Mouse (Mus musculus) midbrain, embryonic 14.5 days (tissue): ENCODE measurements at regions not wholly inside any gene's neighbourhood (a gene's known extent, or its start where the extent isn't known, plus 50 kb on each side); places are given as distances from the start of the nearest gene placed in this dataset.
A peak's percentile ranks its signal among the peaks of the same experiment; 100 is the strongest.

Experiments used
- ATAC-seq: fragments of 200-750 bp; cut with Nextera tagmentation; 2 replicates; pipeline ENCODE4 v1.8.0; 2017; ENCODE audit warnings: moderate number of reproducible peaks, moderate library complexity; ENCODE audit not compliant: low FRiP score, low TSS enrichment
- DNase-seq: peaks from one replicate; pipeline ENCODE4 v3.0.0-alpha.2; 2015
- H3K27ac ChIP-seq: fragments of 300-500 bp; sonication (generic); replicated peaks from 2 replicates; pipeline ENCODE4 v1.5.1; 2014; ENCODE audit warnings: mild to moderate bottlenecking, low read depth, low read length, moderate library complexity
- H3K27me3 ChIP-seq: fragments of 300-500 bp; sonication (generic); 2 replicates; pipeline ENCODE4 v1.6.1; 2014; ENCODE audit warnings: low read length, control low read depth, mixed read lengths; ENCODE audit not compliant: control insufficient read depth, insufficient read depth
- H3K36me3 ChIP-seq: fragments of 300-500 bp; sonication (generic); 2 replicates; pipeline ENCODE4 v1.6.1; 2014; ENCODE audit warnings: low read length, control low read depth; ENCODE audit not compliant: control insufficient read depth, insufficient read depth
- H3K4me1 ChIP-seq: fragments of 300-500 bp; sonication (generic); 2 replicates; pipeline ENCODE4 v1.6.1; 2014; ENCODE audit warnings: mild to moderate bottlenecking, antibody characterized with exemption, low read length, control low read depth; ENCODE audit not compliant: control insufficient read depth, insufficient read depth
- H3K4me2 ChIP-seq: fragments of 300-500 bp; sonication (generic); 2 replicates; pipeline ENCODE4 v1.6.1; 2014; ENCODE audit warnings: mild to moderate bottlenecking, low read length, moderate library complexity
- H3K4me3 ChIP-seq: fragments of 300-500 bp; sonication (generic); replicated peaks from 2 replicates; pipeline ENCODE4 v1.5.1; 2014; ENCODE audit warnings: low read depth, low read length
- H3K9ac ChIP-seq: fragments of 300-500 bp; sonication (generic); replicated peaks from 2 replicates; pipeline ENCODE4 v1.6.1; 2014; ENCODE audit warnings: mild to moderate bottlenecking, low read length, moderate library complexity
- H3K9me3 ChIP-seq: fragments of 300-500 bp; sonication (generic); 2 replicates; pipeline ENCODE4 v1.6.1; 2016; ENCODE audit warnings: low read length, control low read depth, mixed read lengths; ENCODE audit not compliant: control insufficient read depth
- WGBS: fragments of 180-500 bp; shearing (Covaris S2); extraction: QIAGEN DNeasy Blood & Tissue Kit; methylation state at CpG from one replicate; pipeline ENCODE4 v1.1.7; 2014; 5-methylcytosine and 5-hydroxymethylcytosine counted together

DNA sequence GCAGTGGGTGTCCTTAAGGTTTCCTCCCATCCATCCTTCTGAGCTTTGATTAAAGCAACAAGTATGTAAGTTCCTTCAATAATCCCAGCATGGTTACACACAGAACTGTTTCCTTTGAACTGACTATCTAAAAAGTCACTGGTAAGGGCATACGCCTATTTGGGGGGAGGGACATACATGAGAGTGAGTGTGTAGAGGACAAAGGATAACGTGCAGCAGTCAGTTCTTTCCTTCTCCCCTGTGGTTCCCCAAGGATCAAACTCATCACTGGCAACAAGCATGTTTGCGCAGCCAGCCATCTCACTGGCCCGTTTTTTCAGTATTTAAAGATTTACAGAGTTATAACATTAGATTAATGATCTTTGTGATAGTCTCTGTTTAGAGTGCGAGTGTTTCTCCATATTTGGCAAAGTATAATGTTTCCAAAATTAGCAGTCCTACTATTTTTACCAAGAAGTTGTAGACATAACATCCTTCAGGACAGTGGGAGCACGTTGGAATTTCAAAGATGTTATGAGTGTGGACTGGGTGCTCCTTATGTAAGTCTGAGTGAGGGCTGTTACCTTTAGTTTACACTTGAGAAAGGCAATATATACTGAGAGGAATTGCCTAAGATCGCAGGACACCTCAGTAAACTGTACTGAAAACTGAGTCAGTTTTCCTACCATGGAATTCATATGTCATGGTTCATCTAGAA lies 151.6 kb upstream of the Lrig3 start:
- no peak overlapping the region for H3K4me3 ChIP-seq
- H3K9ac ChIP-seq: no peak overlapping the region
- no peak overlapping the region for H3K27ac ChIP-seq
- 79% methylated on average over 7 of the region's 7 CpGs for WGBS
- H3K36me3 ChIP-seq: no peaks in the 10 kb centered on the region
- no peak for ATAC-seq
- no peaks in the 10 kb centered on the region for H3K4me1 ChIP-seq
- no peak for DNase-seq
- no peaks in the 10 kb centered on the region for H3K27me3 ChIP-seq
- no peaks in the 10 kb centered on the region for H3K9me3 ChIP-seq
- H3K4me2 ChIP-seq: no peak overlapping the region

DNA sequence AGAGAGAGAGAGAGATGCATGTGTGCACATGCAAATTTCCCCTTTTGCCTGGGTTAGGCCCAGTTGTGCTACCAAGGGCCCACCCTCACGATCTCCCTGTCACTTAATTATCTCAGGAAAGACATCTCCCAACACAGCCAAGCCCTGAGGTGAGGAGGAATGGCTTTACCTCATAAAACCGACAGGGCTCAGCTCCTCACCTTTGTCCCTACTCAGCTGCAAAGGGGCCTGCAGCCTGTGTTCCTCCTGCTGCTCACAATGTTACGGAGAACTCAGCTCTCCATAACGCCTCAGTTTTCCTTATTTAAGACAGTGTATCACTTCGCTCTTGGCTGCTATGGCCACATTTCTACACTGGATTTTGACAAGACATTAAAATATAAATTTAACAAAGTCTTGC lies 133.8 kb upstream of the Lrig3 start:
- Histone ChIP-seq H3K9ac (no peak overlapping the region), H3K36me3 (no peaks in the 10 kb centered on the region), H3K27ac (no peak overlapping the region), H3K9me3 (no peaks in the 10 kb centered on the region), H3K27me3 (no peaks in the 10 kb centered on the region), H3K4me3 (no peak overlapping the region), H3K4me1 (no peaks in the 10 kb centered on the region), H3K4me2 (no peak overlapping the region)
- DNase-seq: no peak
- 65% methylated on average over 5 of the region's 5 CpGs for WGBS
- ATAC-seq: no peak

DNA sequence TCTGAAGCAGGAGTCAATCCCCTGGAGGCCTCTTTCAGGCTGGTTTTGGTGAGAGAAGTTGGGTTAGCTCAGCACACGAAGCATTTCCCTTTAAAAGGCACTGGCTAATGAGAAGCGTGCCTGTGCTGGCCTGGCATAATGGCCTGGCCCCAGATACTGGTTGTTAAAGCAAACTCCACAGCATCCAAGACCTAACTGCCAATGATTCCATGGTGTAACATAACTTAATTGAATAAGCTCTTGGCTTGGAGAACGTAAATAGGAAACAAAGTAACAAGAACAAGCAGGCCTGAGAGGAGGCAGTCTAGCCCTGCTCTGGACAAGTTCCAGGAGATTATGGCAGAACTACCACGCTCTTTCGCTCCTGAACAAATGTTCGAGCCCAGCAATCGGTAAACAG lies 133.2 kb upstream of the Lrig3 start:
- Histone ChIP-seq H3K9me3 (no peaks in the 10 kb centered on the region), H3K4me2 (no peak overlapping the region), H3K27me3 (no peaks in the 10 kb centered on the region), H3K4me1 (no peaks in the 10 kb centered on the region), H3K4me3 (no peak overlapping the region), H3K27ac (no peak overlapping the region), H3K36me3 (no peaks in the 10 kb centered on the region), H3K9ac (no peak overlapping the region)
- ATAC-seq (no peak), DNase-seq (no peak)
- 68% methylated on average over 7 of the region's 7 CpGs for WGBS

DNA sequence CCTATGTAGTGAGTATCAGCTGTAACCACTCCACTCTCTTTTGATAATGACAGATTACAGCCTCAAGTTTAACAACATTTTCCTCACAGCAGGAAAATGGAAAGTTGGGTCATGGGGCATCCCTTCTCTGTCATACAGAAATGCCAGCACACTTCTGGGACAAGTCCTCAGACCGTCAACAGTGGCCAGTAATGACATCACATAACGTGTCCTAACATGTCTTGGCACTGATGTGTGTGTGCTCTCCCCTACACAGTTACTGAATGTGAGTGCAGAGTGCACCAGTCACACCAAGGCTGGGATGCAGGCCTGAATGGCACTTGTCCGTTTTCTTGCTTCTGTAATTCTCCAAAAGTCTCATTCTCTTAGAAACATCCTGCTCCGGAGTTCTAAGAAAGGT lies 132.0 kb upstream of the Lrig3 start:
- ATAC-seq (no peak), DNase-seq (no peak)
- no peak overlapping the region for H3K27ac ChIP-seq
- no peaks in the 10 kb centered on the region for H3K27me3 ChIP-seq
- H3K36me3 ChIP-seq: no peaks in the 10 kb centered on the region
- H3K9me3 ChIP-seq: no peaks in the 10 kb centered on the region
- H3K4me2 ChIP-seq: no peak overlapping the region
- peaks cover 4% of the 10 kb centered on the region; the same call in 1 of the 2 replicates for H3K4me1 ChIP-seq
- WGBS: 83% methylated on average over 4 of the region's 4 CpGs
- H3K9ac ChIP-seq: no peak overlapping the region
- H3K4me3 ChIP-seq: no peak overlapping the region

DNA sequence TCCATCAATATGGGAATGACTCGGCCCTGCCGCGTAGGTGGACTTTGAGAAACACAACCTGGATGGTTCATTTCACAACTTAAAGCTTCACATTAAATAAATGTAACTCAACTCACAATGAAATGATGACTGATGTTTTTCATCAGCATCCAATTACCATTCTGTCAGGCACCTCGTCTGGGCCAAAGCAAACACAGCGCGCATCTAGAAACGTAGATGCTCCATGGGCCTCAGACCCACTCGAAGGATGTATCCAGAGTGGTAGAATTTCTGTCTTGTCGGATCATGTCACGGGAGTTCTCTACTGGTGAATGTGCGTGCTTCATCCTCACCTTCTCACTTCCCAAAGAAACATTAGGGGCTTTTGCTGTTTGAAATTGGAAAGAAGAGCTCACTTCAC lies 127.0 kb upstream of the Lrig3 start:
- Histone ChIP-seq H3K27me3 (no peaks in the 10 kb centered on the region), H3K4me3 (no peak overlapping the region), H3K27ac (peak overlapping the region; percentile 52), H3K9me3 (no peaks in the 10 kb centered on the region), H3K9ac (no peak overlapping the region), H3K4me2 (no peak overlapping the region), H3K4me1 (peaks cover 16% of the 10 kb centered on the region), H3K36me3 (no peaks in the 10 kb centered on the region)
- ATAC-seq (no peak), DNase-seq (peak; percentile 19)
- WGBS: 87% methylated on average over 11 of the region's 11 CpGs

DNA sequence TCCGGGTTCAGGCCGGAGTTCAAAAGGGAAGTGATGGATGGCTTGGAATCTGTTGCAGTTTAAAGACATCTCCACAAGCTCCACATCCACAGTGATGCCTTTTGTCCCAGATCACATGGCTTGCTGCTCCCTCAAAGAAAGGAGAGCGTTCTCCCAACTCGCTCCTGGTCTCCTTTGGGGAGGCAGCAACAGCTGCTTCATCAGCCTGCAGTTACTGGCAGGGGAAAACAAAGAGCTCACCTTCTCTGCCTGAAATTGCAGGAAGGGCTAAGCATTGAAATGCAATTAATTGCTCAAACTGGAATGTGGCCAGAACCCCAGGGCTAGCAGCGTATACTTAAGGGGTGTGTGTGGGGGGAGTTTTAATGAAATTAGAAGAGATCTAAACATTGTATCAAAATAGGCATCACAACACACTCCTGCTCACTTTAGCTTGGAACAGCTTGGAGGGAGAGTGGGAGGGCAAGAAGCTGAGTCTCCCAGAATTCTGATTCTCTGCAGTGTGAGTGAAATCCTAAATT lies 126.3 kb upstream of the Lrig3 start:
- ATAC-seq (peak; percentile 34; the same call in 1 of the 2 replicates), DNase-seq (peak; percentile 62)
- H3K27ac ChIP-seq: peak overlapping the region; percentile 52

DNA sequence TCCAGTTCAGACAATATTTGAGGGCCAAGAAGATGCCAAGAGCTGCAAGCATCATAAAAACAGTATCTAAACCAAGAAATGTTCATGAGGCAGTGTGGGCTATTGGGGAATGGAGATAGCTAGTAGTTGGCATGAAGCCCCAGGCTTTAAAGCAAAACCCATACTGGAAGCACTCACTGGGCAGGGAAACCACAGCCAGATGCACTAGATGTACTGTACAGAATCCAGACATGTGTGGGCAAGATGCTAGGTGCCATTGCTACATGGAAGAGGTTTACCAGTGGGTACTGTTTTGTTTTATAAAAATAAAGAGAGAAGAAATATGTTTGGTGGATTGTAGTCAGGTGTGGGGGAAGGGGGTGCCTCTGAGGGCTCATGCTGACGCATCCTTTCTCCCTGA lies 125.6 kb upstream of the Lrig3 start:
- H3K4me1 ChIP-seq: peaks cover 16% of the 10 kb centered on the region
- H3K4me3 ChIP-seq: no peak overlapping the region
- no peak overlapping the region for H3K4me2 ChIP-seq
- H3K9ac ChIP-seq: no peak overlapping the region
- no peaks in the 10 kb centered on the region for H3K36me3 ChIP-seq
- ATAC-seq (no peak), DNase-seq (no peak)
- no peaks in the 10 kb centered on the region for H3K9me3 ChIP-seq
- no peak overlapping the region for H3K27ac ChIP-seq
- 91% methylated on average over 1 of the region's 1 CpGs for WGBS
- no peaks in the 10 kb centered on the region for H3K27me3 ChIP-seq

More for the DNA sequence above, 126.3 kb upstream of the Lrig3 start:
- Histone ChIP-seq H3K9me3 (no peaks in the 10 kb centered on the region), H3K4me1 (peaks cover 16% of the 10 kb centered on the region), H3K4me2 (no peak overlapping the region), H3K9ac (0 out of 2 replicates have a peak overlapping the region, but pooled peaks have one; percentile 3), H3K27me3 (no peaks in the 10 kb centered on the region), H3K4me3 (no peak overlapping the region), H3K36me3 (no peaks in the 10 kb centered on the region)
- 14% methylated on average over 5 of the region's 5 CpGs for WGBS

DNA sequence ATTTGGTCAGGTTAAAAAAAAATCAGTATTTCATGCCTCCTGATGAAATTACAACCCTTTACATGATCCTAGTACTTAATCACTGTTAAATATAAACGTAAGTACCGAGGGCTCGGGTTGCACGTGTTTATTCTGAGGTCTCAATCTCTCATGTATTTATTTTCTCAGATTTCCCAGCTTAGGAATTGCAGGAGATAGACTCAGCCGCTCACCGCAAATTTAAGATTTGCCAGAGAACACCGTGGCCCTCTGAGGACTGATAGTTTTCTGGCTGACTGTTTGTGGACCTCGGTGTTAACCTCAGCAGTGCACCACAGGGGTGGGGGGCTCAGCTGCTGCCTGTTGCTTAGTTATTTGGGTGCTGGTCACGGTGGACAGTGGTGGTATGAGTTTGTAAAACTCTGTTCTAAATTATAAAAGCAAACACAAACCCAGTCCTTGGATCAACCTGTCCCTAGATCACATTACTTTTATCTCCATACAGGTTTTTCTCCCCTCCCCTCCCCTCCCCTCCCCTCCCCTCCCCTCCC lies 121.6 kb upstream of the Lrig3 start:
- no peak for DNase-seq
- Histone ChIP-seq H3K9me3 (no peaks in the 10 kb centered on the region), H3K36me3 (no peaks in the 10 kb centered on the region), H3K9ac (no peak overlapping the region), H3K4me3 (no peak overlapping the region), H3K27ac (no peak overlapping the region), H3K27me3 (no peaks in the 10 kb centered on the region), H3K4me1 (peaks cover 10% of the 10 kb centered on the region), H3K4me2 (no peak overlapping the region)
- no peak for ATAC-seq
- 68% methylated on average over 9 of the region's 9 CpGs for WGBS

DNA sequence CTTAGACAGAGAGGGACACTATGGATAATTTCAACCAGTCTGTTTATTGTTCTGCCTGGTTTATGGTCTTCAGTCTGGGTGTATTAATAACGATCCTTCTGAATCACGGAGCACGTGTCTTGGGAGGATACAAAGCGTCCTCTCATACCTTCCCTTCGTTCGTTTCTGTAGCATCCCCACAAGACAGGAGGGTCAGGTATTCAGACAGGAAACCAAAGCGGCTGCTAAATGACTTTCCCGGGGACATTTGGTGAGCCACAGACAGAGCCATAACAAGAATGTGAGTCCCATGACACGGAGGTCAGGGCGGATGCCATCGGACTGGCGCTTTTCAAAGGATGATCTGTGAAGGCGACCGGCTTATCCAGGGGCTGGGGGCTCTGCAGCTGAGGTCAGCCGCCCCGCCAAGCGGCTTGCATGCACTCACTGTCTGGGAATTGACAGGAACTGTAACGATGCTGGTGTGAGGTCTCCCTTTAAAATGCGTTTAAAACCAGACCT lies 120.9 kb upstream of the Lrig3 start:
- no peaks in the 10 kb centered on the region for H3K9me3 ChIP-seq
- H3K27ac ChIP-seq: no peak overlapping the region
- no peaks in the 10 kb centered on the region for H3K27me3 ChIP-seq
- ATAC-seq (no peak), DNase-seq (peak; percentile 39)
- peak overlapping the region; percentile 42; the same call in 1 of the 2 replicates for H3K9ac ChIP-seq
- WGBS: 22% methylated on average over 19 of the region's 19 CpGs
- peaks cover 3% of the 10 kb centered on the region; the same call in 1 of the 2 replicates for H3K4me1 ChIP-seq
- peak overlapping the region; percentile 50 for H3K4me2 ChIP-seq
- H3K36me3 ChIP-seq: no peaks in the 10 kb centered on the region
- 0 out of 2 replicates have a peak overlapping the region, but pooled peaks have one; percentile 16 for H3K4me3 ChIP-seq
